Mouse (Mus musculus): ENCODE results near the gene Syde2. TPM values are rescaled to one million over a fixed set of nuclear protein-coding genes. Genes with fewer than 3 reads are reported as not detected.
A peak's percentile ranks its signal among the peaks of the same experiment; 100 is the strongest.

The Syde2 gene
- polyA plus RNA-seq, 1 experiment from 2014 or later: 5.4 TPM

- H3K4me1 ChIP-seq: peaks cover 5% of the 10 kb centered on the region
- no peak for ATAC-seq (ENCODE audit: extremely low read depth, insufficient number of reproducible peaks, low FRiP score, low TSS enrichment)
- no peaks in the 10 kb centered on the region for H3K9me3 ChIP-seq
- no peak overlapping the region for H3K4me3 ChIP-seq
- H3K9ac ChIP-seq: no peak overlapping the region
- no peaks in the 10 kb centered on the region for H3K27me3 ChIP-seq (replicated peaks)
- 41% methylated on average over 15 of the region's 15 CpGs for WGBS
- no peak overlapping the region for H3K4me2 ChIP-seq
- no peak overlapping the region for H3K27ac ChIP-seq (replicated peaks)
- no peaks in the 10 kb centered on the region for H3K36me3 ChIP-seq
Measured at GRCm38 (mm10) chr3:146037906-146038305, 50.2 kb downstream of the Syde2 start.

GRCm38 (mm10) chr3:146039132-146039903 is 51.6 kb downstream of the Syde2 start:
- 62% methylated on average over 12 of the region's 12 CpGs for WGBS

GRCm38 (mm10) chr3:146041382-146041781 is 53.7 kb downstream of the Syde2 start:
- H3K4me1 ChIP-seq: peaks cover 19% of the 10 kb centered on the region
- H3K27me3 ChIP-seq (replicated peaks): no peaks in the 10 kb centered on the region
- H3K9ac ChIP-seq: no peak overlapping the region
- ATAC-seq (ENCODE audit: extremely low read depth, insufficient number of reproducible peaks, low FRiP score, low TSS enrichment): no peak
- H3K36me3 ChIP-seq: no peaks in the 10 kb centered on the region
- no peaks in the 10 kb centered on the region for H3K9me3 ChIP-seq
- H3K4me2 ChIP-seq: no peak overlapping the region
- H3K27ac ChIP-seq (replicated peaks): no peak overlapping the region
- 77% methylated on average over 11 of the region's 11 CpGs for WGBS
- H3K4me3 ChIP-seq: no peak overlapping the region

More at GRCm38 (mm10) chr3:146039132-146039903, 51.6 kb downstream of the Syde2 start:
- no peaks in the 10 kb centered on the region for H3K9me3 ChIP-seq
- no peak overlapping the region for H3K27ac ChIP-seq (replicated peaks)
- H3K4me3 ChIP-seq: no peak overlapping the region
- no peak overlapping the region for H3K9ac ChIP-seq
- peaks cover 7% of the 10 kb centered on the region for H3K4me1 ChIP-seq
- no peak overlapping the region for H3K4me2 ChIP-seq
- H3K27me3 ChIP-seq (replicated peaks): no peaks in the 10 kb centered on the region
- no peaks in the 10 kb centered on the region for H3K36me3 ChIP-seq
- no peak for ATAC-seq (ENCODE audit: extremely low read depth, insufficient number of reproducible peaks, low FRiP score, low TSS enrichment)

GRCm38 (mm10) chr3:146044977-146045376 is 57.3 kb downstream of the Syde2 start:
- Histone ChIP-seq H3K27ac (replicated peaks) (peak overlapping the region; percentile 60), H3K9me3 (no peaks in the 10 kb centered on the region), H3K27me3 (replicated peaks) (no peaks in the 10 kb centered on the region), H3K36me3 (no peaks in the 10 kb centered on the region), H3K4me2 (peak overlapping the region; percentile 55), H3K4me3 (peak overlapping the region; percentile 23; the same call in 1 of the 2 replicates), H3K4me1 (peaks cover 34% of the 10 kb centered on the region), H3K9ac (peak overlapping the region; percentile 48)
- WGBS: 14% methylated on average over 11 of the region's 11 CpGs
- no peak; the same call in 1 of the 2 replicates for ATAC-seq (ENCODE audit: extremely low read depth, insufficient number of reproducible peaks, low FRiP score, low TSS enrichment)

- H3K9ac ChIP-seq: no peak overlapping the region
- 79% methylated on average over 11 of the region's 11 CpGs for WGBS
Measured at GRCm38 (mm10) chr3:146046076-146046475, 58.4 kb downstream of the Syde2 start.

GRCm38 (mm10) chr3:146047704-146048207 is 60.1 kb downstream of the Syde2 start:
- peak; percentile 45; the same call in 1 of the 2 replicates for ATAC-seq (ENCODE audit: extremely low read depth, insufficient number of reproducible peaks, low FRiP score, low TSS enrichment)
- Histone ChIP-seq H3K4me3 (peak overlapping the region; percentile 22), H3K4me1 (peaks cover 48% of the 10 kb centered on the region), H3K36me3 (no peaks in the 10 kb centered on the region), H3K4me2 (peak overlapping the region; percentile 61), H3K9ac (peak overlapping the region; percentile 60), H3K9me3 (no peaks in the 10 kb centered on the region), H3K27ac (replicated peaks) (peak overlapping the region; percentile 55), H3K27me3 (replicated peaks) (no peaks in the 10 kb centered on the region)
- WGBS: 10% methylated on average over 15 of the region's 15 CpGs

More at GRCm38 (mm10) chr3:146046076-146046475, 58.4 kb downstream of the Syde2 start:
- H3K4me3 ChIP-seq: no peak overlapping the region
- H3K27me3 ChIP-seq (replicated peaks): no peaks in the 10 kb centered on the region
- H3K36me3 ChIP-seq: no peaks in the 10 kb centered on the region
- ATAC-seq (ENCODE audit: extremely low read depth, insufficient number of reproducible peaks, low FRiP score, low TSS enrichment): no peak
- no peak overlapping the region for H3K27ac ChIP-seq (replicated peaks)
- no peak overlapping the region for H3K4me2 ChIP-seq
- H3K9me3 ChIP-seq: no peaks in the 10 kb centered on the region
- H3K4me1 ChIP-seq: peaks cover 37% of the 10 kb centered on the region

GRCm38 (mm10) chr3:146049951-146050350 is 62.3 kb downstream of the Syde2 start:
- ATAC-seq (ENCODE audit: extremely low read depth, insufficient number of reproducible peaks, low FRiP score, low TSS enrichment): no peak
- H3K4me1 ChIP-seq: peaks cover 47% of the 10 kb centered on the region
- H3K4me2 ChIP-seq: no peak overlapping the region
- no peaks in the 10 kb centered on the region for H3K36me3 ChIP-seq
- peaks cover 3% of the 10 kb centered on the region; the same call in 1 of the 2 replicates for H3K27me3 ChIP-seq (replicated peaks)
- no peaks in the 10 kb centered on the region for H3K9me3 ChIP-seq
- no peak overlapping the region for H3K4me3 ChIP-seq
- no peak overlapping the region for H3K9ac ChIP-seq
- WGBS: 77% methylated on average over 5 of the region's 5 CpGs
- no peak overlapping the region for H3K27ac ChIP-seq (replicated peaks)

GRCm38 (mm10) chr3:146051277-146052007 is 63.8 kb downstream of the Syde2 start:
- no peaks in the 10 kb centered on the region for H3K9me3 ChIP-seq
- peak overlapping the region; percentile 63 for H3K27ac ChIP-seq (replicated peaks)
- no peak overlapping the region for H3K4me3 ChIP-seq
- peak overlapping the region; percentile 41 for H3K9ac ChIP-seq
- peak overlapping the region; percentile 31 for H3K4me2 ChIP-seq
- peaks cover 41% of the 10 kb centered on the region for H3K4me1 ChIP-seq
- 44% methylated on average over 11 of the region's 11 CpGs for WGBS
- peaks cover 5% of the 10 kb centered on the region; the same call in 1 of the 2 replicates for H3K27me3 ChIP-seq (replicated peaks)
- H3K36me3 ChIP-seq: no peaks in the 10 kb centered on the region
- no peak for ATAC-seq (ENCODE audit: extremely low read depth, insufficient number of reproducible peaks, low FRiP score, low TSS enrichment)

GRCm38 (mm10) chr3:146053082-146053814 is 65.6 kb downstream of the Syde2 start:
- Histone ChIP-seq H3K9me3 (no peaks in the 10 kb centered on the region), H3K27me3 (replicated peaks) (peaks cover 5% of the 10 kb centered on the region; the same call in 1 of the 2 replicates), H3K27ac (replicated peaks) (no peak overlapping the region; the same call in 1 of the 2 replicates), H3K4me1 (peaks cover 26% of the 10 kb centered on the region), H3K36me3 (no peaks in the 10 kb centered on the region), H3K4me3 (no peak overlapping the region), H3K4me2 (no peak overlapping the region), H3K9ac (no peak overlapping the region)
- ATAC-seq (ENCODE audit: extremely low read depth, insufficient number of reproducible peaks, low FRiP score, low TSS enrichment): no peak; the same call in 1 of the 2 replicates
- WGBS: 53% methylated on average over 6 of the region's 6 CpGs

- no peak overlapping the region for H3K4me3 ChIP-seq
- no peak for ATAC-seq (ENCODE audit: extremely low read depth, insufficient number of reproducible peaks, low FRiP score, low TSS enrichment)
- peaks cover 21% of the 10 kb centered on the region for H3K4me1 ChIP-seq
- H3K27ac ChIP-seq (replicated peaks): no peak overlapping the region
- H3K36me3 ChIP-seq: no peaks in the 10 kb centered on the region
- no peak overlapping the region for H3K4me2 ChIP-seq
- H3K9ac ChIP-seq: no peak overlapping the region
- H3K9me3 ChIP-seq: no peaks in the 10 kb centered on the region
- H3K27me3 ChIP-seq (replicated peaks): peaks cover 5% of the 10 kb centered on the region; the same call in 1 of the 2 replicates
- 74% methylated on average over 2 of the region's 2 CpGs for WGBS
Measured at GRCm38 (mm10) chr3:146053873-146054272, 66.2 kb downstream of the Syde2 start.

GRCm38 (mm10) chr3:146057131-146057530 is 69.5 kb downstream of the Syde2 start:
- Histone ChIP-seq H3K9me3 (no peaks in the 10 kb centered on the region), H3K27me3 (replicated peaks) (peaks cover 5% of the 10 kb centered on the region; the same call in 1 of the 2 replicates), H3K27ac (replicated peaks) (no peak overlapping the region), H3K36me3 (no peaks in the 10 kb centered on the region), H3K9ac (no peak overlapping the region), H3K4me1 (peaks cover 9% of the 10 kb centered on the region), H3K4me3 (no peak overlapping the region), H3K4me2 (no peak overlapping the region)
- WGBS: 77% methylated on average over 7 of the region's 7 CpGs
- ATAC-seq (ENCODE audit: extremely low read depth, insufficient number of reproducible peaks, low FRiP score, low TSS enrichment): no peak
